Mouse (Mus musculus): Measurements from ENCODE around the gene Cmpk2.
"Not testable (repeated sequence)": the region's sequence is repeated elsewhere in the genome, so short reads cannot be mapped to it uniquely, and the experiment has no call there.

Gene Cmpk2

DNA sequence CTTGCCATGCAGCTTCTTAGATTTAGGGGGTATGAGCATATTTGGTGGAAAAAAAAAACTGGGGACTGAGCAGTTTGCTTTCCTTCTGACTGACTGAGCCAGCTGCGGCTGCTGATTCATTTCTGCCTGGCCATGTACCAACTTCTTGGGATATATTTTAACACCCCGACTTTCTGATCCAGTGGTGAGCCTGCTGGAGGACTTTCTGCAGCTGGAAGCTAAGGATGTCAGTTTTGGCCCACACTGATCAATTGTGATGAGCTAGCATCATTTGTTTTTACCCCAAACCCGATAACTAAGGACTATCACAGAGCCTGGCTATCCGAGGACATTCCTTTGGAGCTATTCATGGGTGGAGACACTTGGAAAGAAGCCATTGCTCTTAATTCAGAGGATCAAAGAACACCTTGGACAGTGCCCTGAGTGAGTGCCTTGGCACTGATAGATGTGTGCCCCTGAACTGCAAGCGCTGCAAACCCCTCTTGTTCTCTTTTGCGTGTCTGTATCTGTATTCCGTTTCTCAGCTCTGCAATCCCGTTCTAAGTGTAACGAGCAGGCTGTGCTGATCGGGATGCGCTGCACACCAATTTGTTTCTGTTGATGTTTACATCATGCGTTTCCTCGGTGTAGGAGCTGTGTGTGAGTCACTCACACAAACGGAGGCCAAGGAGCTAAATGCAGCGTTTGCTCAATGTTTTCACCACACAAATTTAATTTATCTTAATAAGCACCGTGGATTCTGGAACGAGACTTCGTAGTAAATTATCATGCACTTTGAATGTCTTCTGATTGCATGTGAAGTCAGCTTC, 9.4 kb downstream of the Cmpk2 start:
- in situ Hi-C loops (cut with MboI, MseI), result no loop called here

DNA sequence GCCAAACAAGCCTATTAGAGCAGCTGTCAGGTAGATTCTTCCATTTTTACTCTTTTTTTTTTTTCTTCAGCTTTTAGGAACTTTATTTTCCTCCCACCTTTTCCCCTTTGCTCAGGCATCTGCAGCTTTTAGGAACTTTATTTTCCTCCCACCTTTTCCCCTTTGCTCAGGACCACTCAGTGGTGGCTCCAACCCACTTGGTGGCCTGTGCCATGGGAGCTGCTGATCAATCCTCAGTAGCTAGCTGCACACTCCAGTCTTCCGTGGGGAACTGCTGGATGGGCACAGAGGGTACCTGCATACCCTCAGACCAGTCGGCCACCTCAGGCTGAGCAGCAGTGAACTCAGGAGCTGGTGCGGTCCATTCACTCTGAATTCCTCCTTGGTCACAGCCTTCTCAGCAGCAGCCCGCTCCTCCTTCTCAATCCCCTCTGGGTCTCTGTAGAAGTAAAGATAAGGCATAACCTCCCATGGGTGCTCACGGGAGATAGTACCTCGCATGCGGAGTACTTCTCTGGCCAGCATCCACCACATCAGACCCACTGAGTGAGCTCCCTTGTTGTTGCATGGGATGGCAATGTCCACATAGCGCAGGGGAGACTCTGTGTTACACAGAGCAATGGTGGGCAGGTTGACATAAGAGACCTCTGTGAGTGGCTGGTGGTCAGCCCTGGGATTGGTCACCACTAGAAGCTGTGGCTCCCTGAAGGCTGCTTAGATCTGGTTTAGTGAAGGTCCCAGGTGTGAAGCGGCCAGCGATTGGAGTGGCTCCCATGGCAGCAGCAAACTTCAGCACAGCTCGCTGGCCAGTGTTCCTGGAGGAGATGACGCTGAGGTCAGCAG, 17.0 kb downstream of the Cmpk2 start:
- in situ Hi-C loops (cut with MboI, MseI), result not testable (repeated sequence)

DNA sequence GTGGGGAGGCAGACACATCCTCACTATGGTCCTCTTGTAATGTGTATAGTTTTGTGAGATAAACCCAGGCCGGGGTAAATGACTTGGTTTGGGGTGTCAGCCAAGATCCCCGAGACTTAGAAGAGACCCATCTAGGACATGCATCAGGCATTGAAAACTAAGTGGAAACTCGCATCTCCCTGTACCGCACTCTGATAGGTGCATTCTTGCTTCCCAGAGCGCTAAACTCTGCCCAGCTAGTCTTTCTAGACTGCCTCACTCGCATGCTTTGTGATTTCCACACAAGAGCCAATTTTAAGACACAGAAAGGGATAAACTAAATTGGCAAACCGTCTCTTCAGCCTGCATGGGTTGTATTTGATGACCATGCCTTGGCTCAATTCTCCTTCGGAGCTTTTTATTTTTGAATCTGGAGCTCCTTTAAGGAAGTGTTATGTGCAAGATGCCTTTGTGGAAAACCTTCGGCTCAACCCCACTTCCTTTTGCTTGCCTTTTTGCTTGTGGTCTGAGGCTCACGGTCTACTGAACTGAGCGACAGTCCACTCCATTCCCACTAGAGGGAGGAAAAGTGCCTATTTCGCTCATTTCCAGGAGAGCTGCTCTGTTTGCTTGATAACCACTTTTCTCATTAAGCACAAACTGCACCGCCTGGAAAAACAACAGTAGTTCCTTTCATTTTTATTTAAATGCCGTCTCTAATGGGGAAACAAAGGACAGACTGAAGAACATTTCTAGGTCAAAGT, 19.0 kb downstream of the Cmpk2 start:
- in situ Hi-C loops (cut with MboI, MseI), result no loop called here

DNA sequence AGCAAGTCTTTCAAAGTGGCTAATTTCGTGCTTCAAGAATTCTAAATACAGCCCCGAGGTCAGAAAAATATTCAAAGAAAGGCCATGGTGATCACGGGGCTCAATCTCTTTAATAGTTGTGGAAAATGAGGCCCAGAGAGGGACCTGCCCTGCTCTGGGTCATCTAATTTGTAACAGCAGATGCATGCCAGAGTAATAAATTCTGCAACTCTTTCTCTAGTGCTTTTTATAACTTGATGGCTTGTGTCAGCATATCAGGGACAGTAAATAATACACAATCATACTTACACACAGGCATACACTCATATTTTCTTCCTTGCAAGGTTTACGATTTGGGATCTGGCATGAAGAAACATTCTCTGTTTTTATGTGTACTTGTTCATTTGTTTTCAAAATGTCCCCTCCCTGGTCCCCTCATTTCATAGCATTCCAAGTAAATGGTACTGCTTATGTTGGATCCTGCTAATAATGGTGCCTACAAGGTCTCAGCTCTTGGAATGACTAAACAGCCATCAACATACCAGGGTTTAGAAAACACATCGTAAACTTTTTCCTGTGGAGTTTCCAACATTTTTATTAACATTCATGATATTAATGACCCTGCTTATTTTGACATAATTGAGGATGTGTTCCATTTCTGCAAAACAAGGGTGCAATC, 19.7 kb downstream of the Cmpk2 start:
- in situ Hi-C loops (cut with MboI, MseI), result no loop called here

DNA sequence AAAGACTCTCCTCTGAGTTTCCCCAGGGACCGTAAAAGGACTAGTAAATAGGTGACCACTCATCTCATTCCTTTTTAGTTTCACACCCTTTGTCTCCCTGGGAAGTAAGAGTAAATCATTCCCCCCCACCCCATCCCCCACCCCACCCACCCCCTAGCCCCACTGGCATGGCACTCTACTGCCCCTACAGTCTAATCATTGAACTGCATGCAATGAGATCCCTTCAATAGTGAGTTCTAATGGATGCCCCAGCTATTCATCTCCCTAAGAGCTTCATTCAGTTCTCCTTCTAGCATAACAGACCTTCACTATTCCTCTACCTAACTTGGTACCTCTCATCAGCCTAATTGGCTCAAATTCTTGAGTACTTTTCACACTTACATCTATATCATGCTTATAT, 20.9 kb downstream of the Cmpk2 start:
- in situ Hi-C loops (cut with MboI, MseI), result no loop called here

DNA sequence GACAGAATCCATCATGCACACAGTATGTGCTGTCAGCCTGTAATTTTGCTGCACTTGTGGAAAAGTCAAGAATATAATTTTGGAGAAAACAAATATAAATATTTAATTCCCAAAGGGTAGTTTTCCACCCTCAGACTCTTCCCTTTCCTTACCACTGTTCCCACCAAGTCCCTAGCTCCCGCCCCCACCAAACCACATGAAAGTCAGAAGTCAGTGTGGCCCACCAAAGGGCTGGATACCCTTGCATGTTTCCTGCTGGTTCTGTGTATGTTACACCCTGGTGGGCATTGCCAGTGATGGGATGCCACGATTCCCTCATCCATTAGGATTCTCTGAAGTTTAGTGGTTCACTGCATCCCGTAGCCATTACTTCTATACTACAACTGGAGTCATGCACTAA, 32.0 kb downstream of the Cmpk2 start:
- in situ Hi-C loops (cut with MboI, MseI), result no loop called here

DNA sequence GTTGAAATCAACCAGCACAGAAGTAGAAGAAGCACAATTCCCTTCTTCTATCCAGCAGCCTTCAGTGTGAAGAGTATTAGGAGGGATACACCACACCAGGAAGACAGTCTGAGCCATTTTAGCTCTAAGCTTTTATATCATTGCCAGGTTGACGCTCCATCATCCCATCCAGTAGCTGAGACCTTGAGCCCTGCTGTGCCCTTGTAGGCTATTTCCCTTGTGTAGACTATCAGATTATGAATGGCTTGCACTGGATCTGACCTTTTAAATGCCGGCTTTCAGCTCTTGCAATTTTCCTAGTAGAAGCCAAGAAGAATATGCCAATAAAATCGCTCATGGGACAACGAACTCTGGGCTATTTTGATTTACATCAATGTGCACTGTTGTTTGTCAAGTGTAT, 42.0 kb downstream of the Cmpk2 start:
- in situ Hi-C loops (cut with MboI, MseI), result no loop called here

DNA sequence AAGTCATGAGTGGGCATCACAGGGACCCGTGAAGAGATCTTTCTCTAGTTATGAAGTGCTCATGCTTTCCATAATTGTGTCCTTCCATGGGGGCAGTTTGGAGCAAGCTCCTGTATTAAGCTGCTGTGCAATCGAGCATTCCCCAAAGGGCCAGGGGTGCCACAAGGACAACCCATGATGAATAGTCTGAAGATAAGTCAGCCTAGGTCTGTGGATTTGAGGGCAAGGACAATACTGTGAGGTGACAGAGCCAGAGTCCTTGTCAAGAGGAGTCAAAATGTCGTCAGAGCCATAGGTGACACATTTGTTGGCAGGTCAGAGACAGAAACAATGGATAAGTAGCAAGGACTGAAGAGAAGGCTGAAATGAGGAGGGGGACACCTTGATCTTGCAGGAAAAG, 49.2 kb downstream of the Cmpk2 start:
- in situ Hi-C loops (cut with MboI, MseI), result no loop called here

DNA sequence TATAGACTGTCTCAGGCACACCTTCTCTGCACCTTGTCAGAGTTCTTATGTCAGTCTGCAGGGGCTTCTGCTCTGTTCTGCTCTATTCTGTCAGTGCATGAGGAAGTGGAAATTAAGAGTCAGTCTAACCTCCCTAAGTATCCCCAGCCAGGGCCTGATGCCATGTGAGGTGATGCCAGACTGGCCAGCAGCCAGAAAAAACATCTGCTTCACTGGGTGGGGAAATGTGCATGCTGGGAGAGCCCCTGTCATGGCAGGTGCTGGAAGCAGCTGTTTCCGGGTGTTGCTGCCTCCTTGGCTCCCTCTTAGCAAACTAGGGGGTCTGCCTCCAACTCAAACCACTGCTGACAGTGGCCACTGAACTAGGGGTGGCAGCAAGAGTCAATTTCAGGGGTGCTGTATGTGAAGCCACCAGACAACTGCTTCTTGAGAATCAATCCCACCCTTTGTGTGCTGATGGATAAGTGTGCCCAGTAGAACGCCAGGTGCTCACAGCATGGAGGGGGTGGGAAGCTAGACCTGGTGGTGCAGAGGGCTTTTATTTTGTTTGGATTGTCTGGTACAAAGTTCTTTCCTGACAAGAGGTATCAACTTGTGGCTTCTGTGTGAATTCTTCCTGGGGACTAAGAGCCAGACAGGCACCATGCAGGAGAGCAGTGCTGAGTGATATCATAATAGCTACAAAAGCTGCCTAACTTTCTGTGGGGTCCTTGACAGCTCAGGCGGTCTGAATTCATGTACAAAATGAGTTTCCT, 56.1 kb downstream of the Cmpk2 start:
- in situ Hi-C loops (cut with MboI, MseI), result no loop called here

DNA sequence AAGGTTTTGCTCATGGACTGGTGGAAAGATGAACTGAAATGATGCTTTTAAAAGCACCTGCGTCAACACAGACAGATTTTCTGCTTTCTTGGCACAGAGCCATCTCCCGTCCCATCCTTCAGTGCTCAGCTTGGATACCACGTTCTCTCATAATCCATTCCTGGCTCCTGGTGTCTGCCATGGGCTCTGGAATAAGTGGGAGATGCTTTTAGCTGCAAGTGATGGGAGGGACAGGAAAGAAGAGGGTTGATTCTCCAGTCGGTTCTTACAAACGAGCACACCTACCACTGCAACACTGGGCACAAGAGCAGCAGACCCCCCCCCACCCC, 56.7 kb downstream of the Cmpk2 start:
- in situ Hi-C loops (cut with MboI, MseI), result no loop called here
